8 mouse cellular contexts compared by ENCODE assay signal in genomic region chr3:52179686-52180085, GRCm38 (mm10).
A peak's percentile ranks its signal among the peaks of the same experiment; 100 is the strongest.
DNase-seq lines count a peak whose midpoint lies in the region.

No protein-coding gene starts in this region.

- DNase-seq in Muller cell, postnatal 12 days (ENCODE audit: inconsistent ontology term): peak; percentile 89
- peak; percentile 85 to 92 for DNase-seq in cerebellum, postnatal 10 days
- DNase-seq in frontal cortex, postnatal 10 days (ENCODE audit: low spot score in 2 of 2): peak; percentile 67 to 72
- DNase-seq in hindbrain, embryonic 10.5 days (ENCODE audit: low spot score): peak; percentile 85
- DNase-seq in layer of hippocampus, adult 9-11 months: peak; percentile 75
- DNase-seq in lung, postnatal 10 days: peak; percentile 89
- DNase-seq in retina, postnatal 1 day: peak; percentile 94
- DNase-seq in c-Kit-positive CD71-positive TER-119-positive erythroid progenitor cells, embryonic 14.5 days (ENCODE audit: low spot score): no peak

- H3K27me3 ChIP-seq in hindbrain, embryonic 10.5 days (ENCODE audit: insufficient read depth, poor library complexity, severe bottlenecking): 0 out of 2 replicates have a peak, but pooled peaks cover 6% of the 10 kb centered on the region

- WGBS in hindbrain, embryonic 10.5 days: 1% methylated on average over 12 of the region's 12 CpGs

- no peaks in the 10 kb centered on the region for H3K9me3 ChIP-seq in hindbrain, embryonic 10.5 days

- H3K4me1 ChIP-seq in hindbrain, embryonic 10.5 days (replicated peaks): peaks cover 63% of the 10 kb centered on the region

- H3K4me3 ChIP-seq in hindbrain, embryonic 10.5 days: peak overlapping the region; percentile 29; the same call in 1 of the 2 replicates

- no peaks in the 10 kb centered on the region for H3K36me3 ChIP-seq in hindbrain, embryonic 10.5 days

- H3K27ac ChIP-seq in hindbrain, embryonic 10.5 days: peak overlapping the region; percentile 94
